ENCODE assay signal across 22 mouse cellular contexts in the genomic region with DNA sequence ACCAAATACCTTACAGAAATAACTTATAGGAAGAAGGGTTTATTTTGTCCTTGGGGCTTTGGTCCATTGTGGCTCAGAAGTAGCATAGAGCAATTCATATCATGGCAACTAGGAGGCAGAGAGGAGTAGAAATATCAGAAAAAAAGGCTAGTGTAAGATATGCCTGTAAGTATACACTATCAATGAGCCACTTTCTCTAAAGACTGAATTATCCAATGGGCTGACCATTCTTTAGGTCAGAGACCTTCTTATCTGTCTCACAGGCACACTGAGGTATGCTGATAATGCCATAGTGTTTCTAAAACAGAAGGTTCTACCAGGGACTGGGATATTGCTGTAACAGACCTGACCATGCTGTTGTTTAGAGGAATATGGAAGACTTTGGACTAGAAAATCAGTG. TPM values are rescaled to one million over a fixed set of nuclear protein-coding genes. Genes with fewer than 3 reads are reported as not detected.
DNase-seq lines count a peak whose midpoint lies in the region; ATAC-seq and TF ChIP-seq lines count a peak whose summit lies in the region.
"Had no signal": no experiment of that assay in that cellular context is flagged by ENCODE, and none has a peak within 500 bp of the region (broad histone marks: within the 10 kb centered on the region; RNA-seq: fewer than 3 reads in every experiment).

No protein-coding gene starts in this region.

- peak; percentile 13; the same call in 1 of the 2 replicates for TF ChIP-seq CTCF in heart, adult 2 months (IDR thresholded peaks at IDR 0.05)

- no peaks in the 10 kb centered on the region for H3K79me2 ChIP-seq in heart, adult 2 months (replicated peaks; ENCODE audit: control insufficient read depth, insufficient read depth, low read length)

- intact Hi-C loops in heart, adult 2 months (cut with DNase I) = no loop called here
- intact Hi-C loops in heart, postnatal 36 days (cut with DNase I) = no loop called here

- no peak overlapping the region for H3K9ac ChIP-seq in heart, adult 2 months (ENCODE audit: low read depth, low read length)
- H3K9ac ChIP-seq in liver, embryonic 13.5 days = no peak overlapping the region
- H3K9ac ChIP-seq: forebrain, embryonic 12.5 days; heart, embryonic 15.5 days had no signal

- ATAC-seq in activated CD4-positive, CD25-positive, alpha-beta regulatory T cell, adult 4 months = peak; percentile 57
- ATAC-seq in liver, embryonic 13.5 days (ENCODE audit: low read depth) = peak; percentile 91
- ATAC-seq: hindbrain, embryonic 16.5 days; midbrain, embryonic 16.5 days had no signal

- no peak for TF ChIP-seq EP300 in heart, adult 2 months (IDR thresholded peaks at IDR 0.05; ENCODE audit: insufficient read depth, low read depth, low read length)

- no peaks in the 10 kb centered on the region for H3K9me3 ChIP-seq in liver, embryonic 13.5 days (replicated peaks)
- H3K9me3 ChIP-seq: forebrain, embryonic 12.5 days; heart, embryonic 15.5 days; megakaryocyte, embryonic 14.5 days had no signal

- no peaks in the 10 kb centered on the region for H3K27me3 ChIP-seq in heart, adult 2 months (ENCODE audit: control insufficient read depth, insufficient read depth, low read length)
- no peaks in the 10 kb centered on the region for H3K27me3 ChIP-seq in liver, embryonic 13.5 days
- H3K27me3 ChIP-seq: forebrain, embryonic 12.5 days; heart, embryonic 15.5 days; megakaryocyte, embryonic 14.5 days had no signal

- no peak overlapping the region for H3K27ac ChIP-seq in heart, adult 2 months
- no peak overlapping the region for H3K27ac ChIP-seq in liver, embryonic 13.5 days
- H3K27ac ChIP-seq: forebrain, embryonic 12.5 days; heart, embryonic 15.5 days had no signal

- H3K36me3 ChIP-seq in heart, adult 2 months (ENCODE audit: control insufficient read depth, insufficient read depth, low read length) = no peaks in the 10 kb centered on the region
- peaks cover 43% of the 10 kb centered on the region for H3K36me3 ChIP-seq in liver, embryonic 13.5 days
- H3K36me3 ChIP-seq: forebrain, embryonic 12.5 days; heart, embryonic 15.5 days had no signal

- no peak overlapping the region for H3K4me2 ChIP-seq in liver, embryonic 13.5 days
- H3K4me2 ChIP-seq: forebrain, embryonic 12.5 days; heart, embryonic 15.5 days had no signal

- no peak for DNase-seq in heart, adult 2 months
- no peak for DNase-seq in heart, postnatal 36 days
- peak; percentile 11 for DNase-seq in liver, embryonic 13.5 days
- DNase-seq in naive thymus-derived CD4-positive, alpha-beta T cell, adult 2 months (ENCODE audit: low read depth) = peak; percentile 9
- DNase-seq in cerebellum, adult 18-20 months = no peak
- DNase-seq in adrenal gland, adult 8-10 months = no peak
- DNase-seq in urinary bladder, adult 2 months (ENCODE audit: low spot score) = no peak
- DNase-seq: adrenal gland, postnatal 14 days; cerebellum, adult 11 months; cerebellum, postnatal 14 days; gastrocnemius, postnatal 10 days; heart, adult 18-20 months; kidney, adult 8-10 months; kidney, postnatal 36 days; lung, postnatal 14 days; thymus, postnatal 14 days had no signal

- no peak overlapping the region for H3K4me3 ChIP-seq in heart, adult 2 months
- H3K4me3 ChIP-seq in liver, embryonic 13.5 days (replicated peaks) = no peak overlapping the region
- H3K4me3 ChIP-seq: forebrain, embryonic 12.5 days; heart, embryonic 15.5 days; megakaryocyte, embryonic 14.5 days had no signal

- no peaks in the 10 kb centered on the region for H3K4me1 ChIP-seq in heart, adult 2 months (ENCODE audit: control insufficient read depth, insufficient read depth, low read length)
- H3K4me1 ChIP-seq in liver, embryonic 13.5 days (replicated peaks) = peaks cover 34% of the 10 kb centered on the region
- H3K4me1 ChIP-seq: forebrain, embryonic 12.5 days had no signal

- no peak for TF ChIP-seq POLR2A in heart, adult 2 months (IDR thresholded peaks at IDR 0.05; ENCODE audit: insufficient read depth, low read depth, low read length)

RNA-seq across cellular contexts. Expression of a gene that starts 32.2 kb away (rescaled TPM):
- under 1 TPM; 0.60 to 0.70 TPM for total RNA-seq in heart, adult 2 months (2021)
- polyA plus RNA-seq in heart, adult 2 months (2012; rRNA removed) = 0.18 and 0.44 TPM in 2 replicates
- under 1 TPM; 0.57 to 0.69 TPM for total RNA-seq in heart, postnatal 36 days (2021)
- polyA plus RNA-seq in activated CD4-positive, CD25-positive, alpha-beta regulatory T cell, adult 4 months (2017; shearing (Covaris generic)) = 1 to 10 TPM; 1.3 to 1.7 TPM
- 3.2 and 3.6 TPM in 2 replicates for polyA plus RNA-seq in liver, embryonic 13.5 days (2015; fragmentation: Nextera tagmentation; extraction: Ambion mirVana)
- under 1 TPM; 0.59 to 0.94 (median 0.79) TPM for total RNA-seq in adrenal gland, adult 8-10 months (2022)
- 0.96 and 1.0 TPM in 2 replicates for polyA plus RNA-seq in urinary bladder, adult 2 months (2012; rRNA removed)

Comparison
In these comparisons a context has a peak if more than half of its experiments do, and no peak if none do; other contexts are left out.
1. DNase-seq: peak in liver, embryonic 13.5 days (single experiment) and naive thymus-derived CD4-positive, alpha-beta T cell, adult 2 months (single experiment); none in heart, adult 2 months (0 of 2), heart, postnatal 36 days (0 of 2), cerebellum, adult 18-20 months (0 of 2), adrenal gland, adult 8-10 months (single experiment) and urinary bladder, adult 2 months (single experiment).